Mouse (Mus musculus) spleen, embryonic (tissue): Measurements from ENCODE around the gene 4931414P19Rik.

Experiments used
- CTCF ChIA-PET: fragments of 350-600 bp; sonication (Branson Sonifier 250); formaldehyde crosslinking; loops from one replicate; lab custom pipeline; 2022; lab: Charles Lee

Gene 4931414P19Rik

DNA sequence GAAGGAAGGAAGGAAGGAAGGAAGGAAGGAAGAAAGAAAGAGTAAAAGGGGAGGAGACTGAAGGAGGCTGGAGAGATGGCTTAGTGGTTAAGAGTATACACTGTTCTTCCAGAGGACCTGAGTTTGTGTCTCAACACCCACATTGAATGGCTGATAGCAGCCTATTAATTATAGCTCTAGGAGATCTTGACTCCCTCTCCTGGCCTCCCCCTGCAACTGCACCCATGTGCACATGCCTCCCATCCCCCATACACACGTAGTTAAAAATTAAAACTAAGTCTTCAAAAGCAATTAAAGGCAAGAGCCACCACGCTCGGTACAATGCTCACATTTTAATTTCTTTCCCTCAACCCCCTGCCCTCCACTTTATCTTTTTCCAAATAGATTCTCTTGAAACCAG is 11.7 kb downstream of the 4931414P19Rik start:
- CTCF ChIA-PET: interaction anchor here (0.5 to 0.7 kb wide), 2 partner anchors 138 to 335 kb away, joined by 3 to 8 read pairs; no protein-coding TSS in a partner anchor

DNA sequence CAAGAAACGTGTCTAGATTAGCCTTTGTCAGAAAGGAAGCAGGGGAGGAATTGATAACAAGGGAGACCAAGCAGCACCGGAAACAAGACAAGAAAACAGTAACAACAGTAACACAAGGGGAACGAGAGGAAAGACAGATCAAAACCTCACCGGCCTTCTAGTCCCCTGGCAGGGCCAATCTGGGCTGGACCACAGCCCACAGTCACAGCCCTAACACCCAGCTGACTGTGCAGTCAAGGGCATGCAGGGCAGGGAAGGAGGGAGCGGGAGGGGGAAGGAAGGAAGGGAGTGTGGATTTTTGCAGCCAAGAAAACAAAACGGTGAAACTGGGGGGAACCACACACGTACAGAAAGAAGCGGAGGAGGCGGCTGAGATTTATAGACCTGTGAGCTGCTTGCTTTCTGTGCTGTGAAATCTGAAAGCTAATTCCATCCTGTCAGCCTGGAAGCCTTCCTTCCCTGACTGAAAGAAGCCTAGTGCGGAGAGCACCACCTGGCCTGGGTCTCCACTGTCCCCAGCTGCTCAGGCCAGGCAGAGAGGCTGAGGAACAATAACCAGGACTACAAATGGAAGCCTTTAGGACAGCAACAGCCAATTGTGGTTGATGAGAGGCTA is 13.4 kb downstream of the 4931414P19Rik start:
- CTCF ChIA-PET: interaction anchor here (0.6 to 1.0 kb wide), 2 partner anchors 9 to 16 kb away, joined by 3 read pairs; no protein-coding TSS in a partner anchor

DNA sequence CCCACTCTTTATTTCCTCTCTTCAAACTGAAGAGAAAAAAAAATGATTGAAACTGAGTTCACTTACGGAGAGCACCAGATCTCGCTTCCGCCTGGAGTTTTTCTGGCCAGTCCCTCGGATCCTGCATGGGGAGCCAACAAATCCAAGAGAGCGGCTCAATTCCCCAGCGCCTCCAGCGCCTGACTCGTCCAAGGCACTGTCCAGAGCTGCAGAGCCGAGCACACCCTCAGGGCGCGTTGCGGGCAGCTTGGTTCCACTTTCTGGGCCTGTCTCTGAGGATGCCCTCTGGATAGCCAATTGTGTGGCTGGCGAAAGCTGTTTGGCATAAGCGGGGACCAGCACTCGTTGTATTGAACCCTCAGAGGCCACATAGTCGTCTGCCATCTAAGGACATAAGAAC is 14.7 kb downstream of the 4931414P19Rik start:
- CTCF ChIA-PET: no interaction called here

DNA sequence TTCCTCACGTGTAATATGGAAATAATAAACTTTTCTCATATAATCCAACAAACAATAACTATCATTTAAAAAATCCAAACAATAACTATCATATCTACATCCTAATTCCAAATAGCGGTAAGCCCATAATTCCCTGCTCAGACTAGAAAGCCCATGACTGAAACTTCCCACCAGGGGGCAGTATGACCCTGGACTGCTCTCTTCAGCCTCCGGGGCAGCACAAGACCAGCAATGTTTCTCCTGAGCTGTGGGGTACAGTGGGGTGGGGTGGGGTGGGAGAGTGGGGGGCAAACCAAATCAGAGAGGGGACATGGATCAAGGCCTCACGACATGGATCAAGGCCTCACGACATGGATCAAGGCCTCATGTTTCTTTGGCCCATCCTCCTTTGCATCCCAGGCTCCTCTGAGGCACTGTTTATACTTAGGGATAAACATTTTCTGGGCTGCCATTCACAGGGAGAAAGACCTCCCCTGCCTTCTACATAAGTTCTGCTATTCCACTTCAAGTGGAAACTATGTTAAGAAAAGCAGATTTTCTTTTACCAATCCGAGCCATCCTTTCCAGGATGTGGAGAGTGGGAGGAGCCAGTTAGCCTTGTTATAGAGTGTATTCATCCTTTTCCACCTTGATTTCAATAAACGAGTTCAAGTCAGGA is 22.0 kb downstream of the 4931414P19Rik start:
- CTCF ChIA-PET: interaction anchor here (0.6 to 0.7 kb wide), 2 partner anchors 9 to 58 kb away, joined by 3 to 6 read pairs; no protein-coding TSS in a partner anchor

DNA sequence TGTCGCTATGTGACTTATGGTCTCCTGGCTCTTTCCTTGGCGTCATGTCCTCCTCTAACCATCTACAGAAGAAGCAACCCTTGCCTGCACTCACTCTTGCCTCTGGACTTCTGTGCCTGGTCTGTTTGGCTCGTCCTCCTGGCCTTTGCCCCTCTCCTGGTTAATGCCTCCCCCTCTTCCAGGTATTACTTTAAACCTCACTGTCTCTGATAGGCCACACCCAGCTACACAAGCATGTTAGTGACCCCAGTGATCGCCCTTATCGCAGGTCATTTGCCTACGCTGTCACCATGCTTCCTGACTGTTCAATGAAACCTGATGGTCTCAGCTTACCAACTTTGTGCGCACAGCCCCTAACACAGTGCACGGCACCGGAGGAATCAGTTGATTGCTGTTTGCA is 23.3 kb downstream of the 4931414P19Rik start:
- CTCF ChIA-PET: no interaction called here

DNA sequence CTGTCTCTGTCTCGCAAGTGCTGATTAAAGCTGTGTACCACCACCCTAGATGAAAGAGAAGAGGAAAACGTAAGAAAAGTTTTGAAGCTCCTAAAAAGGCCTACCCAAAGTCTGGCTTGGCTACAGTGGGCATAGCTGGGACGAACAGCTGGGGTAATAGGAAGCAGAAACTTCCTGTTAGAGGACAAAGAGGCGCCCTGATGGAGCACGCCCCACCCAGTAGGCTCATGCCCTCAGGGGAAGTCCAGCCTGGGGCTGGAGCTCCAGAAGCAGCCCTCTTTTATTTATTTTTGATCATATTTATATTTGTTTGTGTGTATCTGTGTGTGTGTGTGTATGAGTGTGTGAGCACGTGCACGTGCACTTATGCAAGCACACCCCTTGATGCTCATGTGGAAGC is 26.2 kb downstream of the 4931414P19Rik start:
- CTCF ChIA-PET: interaction anchor here (0.6 to 0.9 kb wide), 2 partner anchors 49 to 243 kb away, joined by 3 read pairs; no protein-coding TSS in a partner anchor

DNA sequence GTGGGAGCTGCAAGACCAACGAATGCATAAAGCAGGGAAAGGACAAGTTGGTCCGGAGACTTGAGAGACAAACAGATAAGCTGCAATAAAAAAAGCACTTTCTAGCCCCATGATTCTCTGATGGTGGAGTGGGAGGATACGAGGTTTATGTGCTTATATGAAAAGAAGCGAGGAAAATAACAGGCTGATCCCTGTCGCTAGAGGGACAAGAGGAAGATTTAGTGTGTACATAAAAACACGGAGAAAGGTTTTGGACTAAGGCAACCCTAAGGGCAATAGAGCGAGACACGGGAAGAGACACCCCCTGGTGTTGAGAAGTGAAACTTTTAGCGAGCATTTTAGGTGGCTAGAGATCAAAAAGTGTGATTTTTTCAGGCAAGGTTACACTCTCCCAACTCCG is 27.7 kb downstream of the 4931414P19Rik start:
- CTCF ChIA-PET: interaction anchor here (0.6 to 1.3 kb wide), 3 partner anchors 54 to 157 kb away, joined by 3 to 7 read pairs (median 7); no protein-coding TSS in a partner anchor

DNA sequence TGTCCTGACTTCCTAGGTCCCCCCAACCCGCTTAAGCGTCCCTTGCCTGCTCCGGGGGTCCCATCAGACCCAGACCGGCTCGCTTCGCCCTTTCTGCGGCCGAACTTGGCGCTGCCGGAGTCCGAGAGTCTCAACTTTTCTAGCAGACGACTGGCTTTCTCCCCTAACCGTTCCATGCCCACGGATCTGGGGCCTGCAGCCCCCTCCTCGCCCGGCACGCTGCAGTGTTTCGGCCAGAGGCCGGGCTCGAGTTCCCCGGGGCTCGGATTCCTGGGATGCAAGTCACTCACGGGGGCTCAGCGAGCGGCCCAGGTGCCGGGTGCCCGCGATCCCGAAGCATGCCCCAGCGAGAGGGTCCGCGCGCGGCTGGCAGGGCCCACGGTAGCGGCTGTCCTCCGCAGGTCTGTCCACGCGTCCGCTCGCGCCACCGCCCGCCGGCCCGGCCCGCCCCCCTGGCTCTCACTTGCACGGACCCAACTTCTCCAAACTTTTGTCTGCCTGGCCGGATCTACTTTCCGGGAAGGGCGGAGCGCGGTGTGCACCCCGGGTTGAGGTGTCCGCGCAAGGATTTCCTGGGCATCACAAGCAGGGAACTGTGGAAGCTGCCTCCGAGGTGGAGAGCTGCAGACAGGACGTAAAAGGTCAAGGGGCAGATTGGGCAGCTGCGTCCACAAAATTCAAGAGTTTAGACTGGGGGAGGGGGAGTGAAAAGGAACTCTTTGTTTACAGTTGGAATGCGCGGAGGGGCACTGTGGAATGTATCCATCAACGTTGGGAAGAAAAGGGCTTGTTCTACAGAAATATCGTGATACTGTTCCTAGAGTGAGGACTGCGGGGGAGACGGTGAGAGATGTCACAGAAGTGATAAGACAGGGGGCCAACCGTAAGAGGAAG is 28.5 kb downstream of the 4931414P19Rik start, which contains the start of gene Ajuba:
TSS of gene Ajuba (minus strand) at position 470 of the 894 bp plus-strand sequence.
- CTCF ChIA-PET: interaction anchor here (1.3 kb wide), 1 partner anchor 71 kb away, joined by 3 read pairs; no protein-coding TSS in a partner anchor

DNA sequence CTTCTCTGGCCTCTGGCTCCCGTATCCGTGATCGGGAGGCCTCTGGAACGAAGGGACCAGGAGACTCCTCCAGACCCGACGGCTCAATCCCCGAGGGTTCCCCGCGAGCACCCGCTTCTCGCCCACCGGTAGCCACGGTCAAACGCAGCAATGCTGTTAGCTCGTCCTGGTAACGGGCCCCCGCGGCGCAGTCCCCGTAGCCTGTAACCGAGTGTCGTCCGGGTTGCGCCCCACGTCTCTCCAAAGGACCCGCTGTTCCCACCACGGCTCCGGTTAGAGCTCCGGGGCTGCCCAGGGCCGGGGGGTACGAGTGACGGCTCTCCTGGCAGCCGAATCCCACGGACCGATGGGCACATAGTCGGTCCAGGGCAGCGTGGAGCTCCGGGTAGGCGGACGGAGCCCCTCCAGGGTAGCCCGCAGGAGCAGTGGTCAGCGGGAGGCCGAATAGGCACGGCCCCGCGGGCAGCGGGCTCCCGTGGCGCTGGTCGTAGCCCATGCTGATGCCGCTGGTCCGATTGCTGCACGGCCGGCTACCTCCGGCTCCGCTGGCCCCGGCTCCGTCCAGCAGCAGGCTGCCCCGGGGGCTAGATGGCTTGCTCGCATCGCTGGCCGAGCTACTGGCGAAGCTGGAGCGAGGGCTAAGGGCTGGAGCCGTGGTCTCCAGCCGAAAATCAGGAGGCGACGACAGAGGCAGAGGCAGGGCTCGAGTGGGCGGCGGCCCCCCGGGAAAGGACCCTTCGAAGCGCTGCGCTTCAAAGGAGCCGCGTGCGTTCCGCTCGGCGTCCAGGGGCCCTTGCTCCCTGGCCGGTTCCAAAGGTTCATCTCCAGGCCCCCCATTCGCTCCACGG is 29.3 kb downstream of the 4931414P19Rik start:
- CTCF ChIA-PET: interaction anchor here (0.8 kb wide), 1 partner anchor 16 kb away, joined by 3 read pairs; no protein-coding TSS in a partner anchor

DNA sequence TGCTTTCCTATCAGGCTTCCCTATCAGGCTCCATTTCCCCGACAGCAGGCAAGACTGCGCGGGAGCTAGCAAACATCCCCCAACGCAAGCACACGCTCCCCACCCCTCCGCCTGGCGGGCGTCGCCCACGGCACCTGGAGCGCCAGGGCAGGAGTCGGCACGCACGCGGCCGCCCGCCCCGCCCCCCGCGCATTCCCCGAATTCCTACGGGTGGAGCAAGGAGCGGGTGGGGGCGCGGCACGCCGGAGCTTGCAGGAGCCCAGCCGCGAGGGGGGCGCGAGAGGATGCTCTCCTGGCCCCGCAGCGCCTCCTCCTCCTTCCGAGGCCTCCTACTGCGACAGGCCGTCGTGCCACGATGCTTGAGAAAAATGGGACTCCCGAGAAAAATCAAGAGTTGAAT is 30.2 kb downstream of the 4931414P19Rik start:
- CTCF ChIA-PET: interaction anchor here (0.6 to 0.8 kb wide), 2 partner anchors 17 to 179 kb away, joined by 3 to 6 read pairs; no protein-coding TSS in a partner anchor

DNA sequence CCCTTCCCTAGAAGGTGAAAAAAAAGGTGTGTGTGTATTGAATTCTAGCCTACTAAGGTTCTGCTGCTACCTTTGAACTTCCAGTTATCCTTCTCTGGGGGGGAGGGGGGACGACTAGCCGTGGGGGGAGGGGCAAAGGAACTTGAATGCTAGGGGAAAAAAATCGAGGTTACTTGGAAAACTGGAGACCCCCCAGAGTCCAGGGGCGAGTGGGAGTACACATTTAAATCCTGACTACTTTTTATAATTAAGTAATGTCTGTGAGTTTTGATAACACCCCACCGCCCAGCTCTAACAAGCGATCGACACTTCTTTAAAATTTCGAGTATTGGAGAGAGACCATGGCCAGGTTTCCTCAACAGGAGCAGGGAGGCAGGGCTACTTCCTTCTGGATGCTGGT is 30.8 kb downstream of the 4931414P19Rik start:
- CTCF ChIA-PET: interaction anchor here (0.5 to 0.6 kb wide), 2 partner anchors 178 to 1481 kb away, joined by 3 to 6 read pairs; no protein-coding TSS in a partner anchor

DNA sequence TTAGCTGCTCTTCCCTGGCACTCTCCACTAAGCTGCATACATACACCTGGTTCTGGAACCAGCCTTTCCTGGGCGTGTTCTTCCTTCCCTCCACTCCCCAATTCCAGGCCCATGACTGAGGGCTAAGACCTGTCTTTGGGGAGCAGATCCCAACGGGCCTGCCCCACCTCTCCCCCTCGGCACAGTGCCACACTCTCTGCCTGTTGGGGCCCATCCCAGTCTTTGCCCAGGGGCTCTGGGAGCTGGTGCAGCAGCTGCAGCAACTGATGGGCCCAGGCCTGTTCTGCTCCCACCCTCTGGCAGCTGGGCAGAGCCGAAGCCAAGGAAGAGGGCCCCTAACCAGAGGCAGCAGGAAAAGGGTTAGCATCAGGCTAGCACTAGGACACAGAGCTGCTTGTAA is 31.5 kb downstream of the 4931414P19Rik start:
- CTCF ChIA-PET: interaction anchor here (0.5 to 0.6 kb wide), 2 partner anchors 95 to 1480 kb away, joined by 3 read pairs; no protein-coding TSS in a partner anchor

DNA sequence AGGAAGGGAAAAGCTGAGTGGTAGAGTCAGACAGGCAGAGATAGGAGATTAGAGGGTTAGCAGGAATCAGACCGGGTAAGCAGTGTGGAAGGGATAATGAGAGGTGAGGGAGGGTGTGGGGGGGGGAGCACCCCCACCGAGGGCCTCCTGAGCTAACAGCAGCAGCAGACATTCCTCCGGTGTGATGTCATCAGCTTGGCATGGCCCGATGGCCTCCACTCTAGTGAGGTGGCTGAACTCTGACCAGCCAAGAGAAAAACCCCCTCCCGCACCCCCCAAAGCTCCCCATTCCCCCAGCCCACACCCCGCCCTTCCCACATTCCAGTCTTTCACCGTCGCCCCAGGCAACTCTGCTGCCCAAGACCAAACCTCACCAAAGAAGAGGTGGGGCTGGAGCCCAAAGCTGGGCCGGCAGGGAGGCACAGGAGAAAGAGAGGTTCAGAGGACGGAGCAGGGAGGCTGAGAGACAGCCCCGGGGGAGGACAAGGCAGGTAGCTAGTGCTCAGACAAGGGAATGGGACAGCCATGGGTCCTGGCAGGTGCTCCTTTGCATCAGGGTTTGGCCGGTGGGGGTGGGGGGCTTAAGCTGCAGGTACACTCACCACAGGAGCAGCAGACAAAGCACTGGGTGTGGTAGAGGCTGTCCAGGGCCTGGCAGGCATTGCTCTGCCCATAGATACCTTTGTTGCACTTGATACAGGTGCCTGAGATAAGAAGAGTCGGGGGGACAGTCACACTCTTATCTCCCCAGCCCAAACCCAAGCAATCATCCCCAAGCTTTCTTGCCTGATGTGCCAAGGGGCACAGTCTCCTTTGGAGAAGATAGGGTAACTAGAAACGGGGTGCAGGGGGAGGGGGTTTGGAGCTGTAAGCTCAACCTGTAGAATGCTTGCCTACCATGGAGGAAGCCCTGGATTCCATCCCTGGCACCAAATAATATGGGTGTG is 32.7 kb downstream of the 4931414P19Rik start:
- CTCF ChIA-PET: no interaction called here

DNA sequence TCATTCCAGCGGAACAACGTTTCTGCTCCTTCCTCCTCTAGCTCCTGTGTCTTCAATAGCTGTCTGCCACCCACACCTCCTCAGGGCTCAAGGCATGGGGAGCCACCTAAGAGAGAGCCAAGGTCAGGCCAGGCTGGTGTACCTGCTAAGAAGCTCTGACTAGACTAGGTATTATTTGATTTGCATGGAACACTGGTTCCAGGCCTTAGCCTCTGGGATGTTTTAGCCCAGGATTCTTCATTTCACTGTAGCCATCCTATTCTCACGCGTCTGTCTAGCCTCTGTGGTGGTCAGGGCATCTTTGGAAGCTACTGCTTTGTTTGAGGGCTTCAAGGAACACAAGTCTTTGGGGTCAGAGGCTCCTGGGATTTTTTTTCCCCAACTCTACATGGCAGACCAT is 33.7 kb downstream of the 4931414P19Rik start:
- CTCF ChIA-PET: interaction anchor here (0.7 kb wide), 1 partner anchor 77 kb away, joined by 4 read pairs; no protein-coding TSS in a partner anchor

DNA sequence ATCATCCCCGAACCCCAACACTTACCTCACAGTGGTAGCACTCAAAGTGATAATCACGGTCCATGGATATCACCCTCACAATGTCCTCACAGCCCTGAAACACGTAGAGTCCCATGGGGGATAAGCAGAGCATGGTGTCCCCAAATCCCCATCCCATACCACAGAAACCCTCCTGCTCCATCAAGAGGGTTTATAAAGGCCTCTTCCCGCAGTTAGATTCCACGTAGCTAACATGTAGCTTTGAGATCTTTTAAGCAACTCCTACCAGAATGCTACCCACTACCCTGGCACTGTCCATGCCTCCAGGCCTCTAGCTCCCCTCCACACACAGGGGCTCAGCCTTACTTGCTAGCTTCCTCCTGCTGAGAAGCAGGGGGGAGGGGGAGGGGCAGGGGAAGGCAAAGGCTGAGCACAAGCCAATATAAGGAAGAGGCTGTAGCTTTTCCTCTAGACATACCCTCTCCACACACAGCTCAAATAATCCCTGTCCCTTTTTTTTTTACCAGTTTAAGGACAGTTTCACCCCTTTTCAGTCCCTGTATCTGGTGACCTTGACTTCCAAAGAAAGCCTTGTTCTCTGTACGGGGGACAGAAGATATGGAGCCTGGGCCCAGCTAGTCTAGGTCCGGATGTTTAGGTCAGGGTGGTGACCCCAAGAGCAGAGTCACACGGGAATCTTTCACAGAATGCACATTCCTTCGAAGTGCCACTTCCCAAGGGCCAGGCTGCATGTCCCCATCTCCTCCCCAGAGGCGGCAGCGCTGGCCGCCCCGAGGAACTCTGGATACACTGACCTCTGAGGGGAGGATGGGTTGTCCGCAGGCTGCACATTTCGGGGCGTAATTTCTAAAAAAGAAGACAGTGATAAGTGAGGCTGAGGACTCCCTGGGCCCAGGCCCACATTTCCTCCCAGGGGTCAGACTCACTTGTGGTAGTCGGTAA is 36.1 kb downstream of the 4931414P19Rik start:
- CTCF ChIA-PET: interaction anchor here (0.5 to 0.7 kb wide), 3 partner anchors 71 to 413 kb away, joined by 3 to 18 read pairs (median 5); partner anchors contain the start of gene Gm17606

DNA sequence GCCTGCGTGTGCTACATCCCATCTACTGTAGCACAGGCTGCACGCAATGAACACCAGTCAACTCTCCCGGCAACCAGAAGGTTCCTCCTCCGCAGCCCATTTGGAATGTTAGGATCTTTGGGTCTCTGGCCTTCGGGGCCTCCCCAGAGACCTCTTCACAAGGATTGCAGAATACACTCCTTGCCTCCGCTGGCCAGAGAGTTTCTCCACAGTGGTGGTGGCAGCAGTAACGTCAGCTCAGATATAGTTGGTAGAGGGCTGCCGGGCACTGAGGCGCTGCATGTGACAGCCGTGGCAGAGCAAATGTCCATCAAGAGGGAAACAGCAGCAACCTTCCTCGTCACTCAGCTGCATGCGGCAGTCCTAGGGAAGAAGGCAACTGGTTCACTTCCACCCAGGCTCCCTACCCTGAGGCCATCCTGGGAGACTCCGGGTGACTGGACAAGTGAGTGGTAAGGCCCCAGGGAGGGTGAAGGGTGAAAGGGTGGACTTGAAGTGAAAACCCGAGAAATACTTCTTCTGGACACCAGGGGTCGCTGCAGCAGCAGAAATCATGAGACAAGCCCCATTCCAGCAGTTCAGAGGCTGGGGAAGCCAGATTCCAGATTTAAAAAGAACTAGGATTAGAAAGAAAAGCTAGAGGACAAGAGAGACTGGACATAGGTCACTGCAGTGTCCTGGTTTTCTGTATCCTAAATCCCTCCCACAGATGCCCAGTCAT is 36.9 kb downstream of the 4931414P19Rik start:
- CTCF ChIA-PET: interaction anchor here (0.5 kb wide), 1 partner anchor 72 kb away, joined by 18 read pairs; the partner anchor contains the start of gene Gm17606
